Mouse (Mus musculus): ENCODE results near the gene Tnrc6a. TPM values are rescaled to one million over a fixed set of nuclear protein-coding genes. Genes with fewer than 3 reads are reported as not detected.

The Tnrc6a gene
- total RNA-seq, 4 experiments from 2014 or later, result 58.1 to 64.8 (median 60.8) TPM

DNA sequence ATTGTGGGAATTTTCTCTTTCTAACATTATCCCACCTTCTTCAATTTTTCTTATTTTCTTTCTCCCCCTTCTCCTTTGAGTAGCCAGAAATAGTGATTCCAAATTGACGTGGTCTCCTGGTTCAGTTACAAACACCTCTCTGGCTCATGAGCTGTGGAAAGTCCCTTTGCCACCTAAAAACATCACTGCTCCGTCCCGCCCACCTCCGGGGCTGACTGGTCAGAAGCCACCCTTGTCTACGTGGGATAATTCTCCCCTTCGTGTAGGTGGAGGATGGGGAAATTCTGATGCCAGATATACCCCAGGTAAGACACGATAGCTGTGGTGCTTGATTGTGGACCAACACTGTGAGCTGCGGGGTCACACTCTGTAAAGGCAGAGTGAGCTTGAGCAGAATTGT lies 66.1 kb downstream of the Tnrc6a start:
- DNase-seq (ENCODE audit: low spot score in 2 of 2), result no peak

DNA sequence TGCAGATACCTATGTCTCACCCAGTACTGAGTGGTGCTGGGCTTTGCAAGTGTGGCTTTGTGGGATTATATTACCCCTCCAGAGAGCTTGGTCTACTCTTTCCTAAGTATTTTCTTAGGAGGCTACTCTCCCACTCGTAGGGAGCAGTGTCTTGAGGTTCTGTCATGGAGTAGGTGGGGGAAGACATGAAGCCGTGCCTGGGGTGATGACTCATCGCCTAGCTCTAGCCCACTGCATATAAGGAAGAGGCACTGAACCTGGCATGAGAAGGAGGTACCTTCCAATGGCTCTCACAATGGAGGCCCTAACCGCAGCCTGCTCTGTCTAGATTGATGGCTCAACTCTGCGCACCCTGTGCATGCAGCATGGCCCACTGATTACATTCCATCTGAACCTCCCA lies 68.0 kb downstream of the Tnrc6a start:
- no peak for DNase-seq (ENCODE audit: low spot score in 2 of 2)

DNA sequence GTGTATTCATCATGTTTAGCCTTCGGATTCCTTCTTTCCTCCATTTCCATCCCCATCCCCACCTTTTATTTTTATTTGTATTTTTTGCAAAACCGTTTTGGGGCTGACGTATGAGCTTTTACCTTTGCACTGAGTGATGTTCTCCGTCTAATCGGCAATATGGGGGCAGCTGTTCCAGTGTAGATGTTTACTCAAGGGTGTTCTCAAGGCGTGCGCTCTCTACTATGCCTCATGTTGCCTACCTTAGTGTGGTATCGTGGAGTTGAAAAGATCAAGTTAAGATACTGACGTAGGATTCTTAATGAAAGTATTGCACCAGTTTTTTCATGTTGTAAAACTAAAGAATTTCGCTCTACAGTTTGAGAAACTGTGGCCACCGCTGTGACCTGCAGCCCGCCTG lies 69.5 kb downstream of the Tnrc6a start:
- no peak for DNase-seq (ENCODE audit: low spot score in 2 of 2)

DNA sequence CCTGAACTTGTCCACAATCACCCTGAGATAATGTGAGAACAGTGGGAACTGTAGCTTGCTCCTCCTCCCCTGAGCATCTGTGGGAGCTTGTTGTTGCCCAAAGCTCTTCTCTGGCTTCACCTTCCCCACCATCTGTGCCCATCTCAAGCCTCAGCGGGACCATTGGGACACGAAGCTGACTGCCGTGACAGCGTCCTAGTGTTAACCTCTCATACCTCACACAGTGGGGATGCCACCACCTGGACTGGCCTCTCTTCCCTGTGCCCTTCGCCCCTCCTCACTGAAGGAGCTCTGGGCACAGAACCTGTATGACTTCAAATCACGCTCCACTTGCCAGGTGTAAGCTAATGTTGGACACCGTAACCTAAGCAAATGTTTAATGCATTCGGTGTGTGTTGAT lies 71.0 kb downstream of the Tnrc6a start:
- DNase-seq (ENCODE audit: low spot score in 2 of 2), result no peak

DNA sequence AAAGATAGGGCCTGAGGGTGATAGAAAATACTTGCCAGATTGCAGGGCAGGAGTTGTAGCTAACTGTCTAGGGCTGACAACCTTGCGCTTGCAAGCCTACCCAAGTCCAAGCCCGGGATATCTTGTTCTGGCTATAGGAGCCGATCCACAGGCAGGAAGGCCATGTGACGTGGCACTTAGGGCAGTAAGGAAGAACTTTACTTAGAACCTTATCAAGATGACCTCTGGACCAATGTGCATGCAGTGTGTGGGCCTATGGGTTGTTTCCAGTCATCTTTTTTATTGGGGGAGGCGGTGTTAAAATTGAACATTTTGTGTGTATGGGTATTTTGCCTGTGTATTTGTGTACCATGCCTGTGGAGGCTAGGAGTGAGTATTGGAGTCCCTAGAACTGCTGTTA lies 72.7 kb downstream of the Tnrc6a start:
- no peak for DNase-seq (ENCODE audit: low spot score in 2 of 2)

DNA sequence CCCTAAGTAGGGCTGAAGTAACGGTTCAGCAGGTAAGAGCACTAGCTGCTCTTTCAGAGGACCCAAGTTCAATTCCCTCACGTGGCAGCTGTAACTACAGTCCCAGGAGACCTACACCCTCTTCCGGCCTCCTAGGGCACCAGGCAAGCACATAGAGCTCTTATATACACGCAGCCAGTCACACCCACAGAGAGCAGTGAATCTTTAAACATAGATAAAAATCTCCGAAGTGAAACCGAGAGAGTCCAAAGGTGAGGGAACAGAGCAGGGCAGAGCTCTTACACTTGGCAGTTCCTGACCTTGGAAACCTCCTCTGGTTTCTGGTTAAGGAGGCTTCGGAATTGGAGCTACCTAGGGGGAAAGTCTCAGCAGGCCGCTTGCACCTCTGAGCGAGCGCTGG lies 75.0 kb downstream of the Tnrc6a start:
- no peak for DNase-seq (ENCODE audit: low spot score in 2 of 2)

DNA sequence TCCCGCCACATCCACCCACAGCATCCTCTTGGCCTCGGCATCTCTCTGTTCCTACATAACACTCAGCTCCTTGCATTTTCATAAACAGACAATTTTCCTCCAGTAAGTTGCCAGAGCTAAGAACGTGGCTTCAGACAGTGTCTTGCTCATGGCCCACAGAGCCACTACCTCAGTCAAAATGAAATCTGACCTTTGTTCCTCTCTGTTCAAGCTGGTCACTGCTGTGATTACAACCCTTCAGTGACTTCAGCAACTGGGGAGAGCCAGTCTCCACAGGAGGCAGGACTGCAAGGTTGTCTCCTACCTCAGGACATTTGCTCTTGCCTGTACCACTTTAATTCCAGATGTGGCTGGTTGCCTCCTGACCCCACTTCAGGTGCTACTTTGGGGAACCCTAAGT lies 75.5 kb downstream of the Tnrc6a start:
- no peak for DNase-seq (ENCODE audit: low spot score in 2 of 2)

DNA sequence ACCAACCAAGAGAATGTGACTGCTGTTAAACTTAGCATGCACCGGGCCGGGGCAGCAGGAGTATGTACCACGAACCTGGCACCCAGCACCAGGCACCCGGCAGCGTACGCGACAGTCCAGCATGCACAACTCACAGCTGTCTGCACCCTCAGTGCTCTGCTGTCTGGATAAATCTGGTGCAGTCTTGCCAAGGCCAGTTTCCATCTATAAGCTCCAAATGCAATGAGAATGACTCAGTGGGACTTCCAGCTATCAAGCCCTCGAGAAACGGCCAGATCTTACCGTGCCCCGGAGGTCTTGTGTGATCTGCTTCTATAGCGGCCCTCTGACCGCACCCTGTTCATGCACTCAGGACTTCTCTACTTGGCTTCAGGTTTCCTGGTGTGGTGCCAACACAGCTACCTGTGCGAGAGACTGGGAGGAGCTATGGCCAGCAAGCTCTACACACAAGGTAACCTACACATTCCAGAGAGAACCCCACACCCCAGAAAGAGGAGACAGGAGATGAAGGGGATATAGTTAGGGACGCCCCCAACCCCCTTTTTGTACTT lies 76.0 kb downstream of the Tnrc6a start:
- DNase-seq (ENCODE audit: low spot score in 2 of 2), result no peak

DNA sequence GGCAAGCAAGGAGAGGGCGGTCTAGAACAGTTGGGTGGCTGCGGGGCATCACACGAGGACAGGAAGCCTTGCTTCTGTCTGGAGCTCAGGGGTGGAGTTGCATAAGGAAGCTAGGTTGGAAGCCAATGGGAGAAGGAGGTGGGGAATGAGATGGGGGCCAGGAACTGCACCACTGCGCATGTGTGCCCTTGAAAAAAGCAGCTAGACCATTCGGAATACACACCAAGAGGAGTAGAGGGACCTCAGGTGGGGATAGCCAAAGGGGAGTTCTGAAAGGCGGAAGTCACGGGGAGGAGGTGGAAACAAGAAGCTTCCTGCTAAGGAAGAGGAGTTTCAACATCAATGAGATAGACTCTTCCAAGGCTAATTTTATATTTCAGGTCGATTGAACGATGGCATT lies 77.0 kb downstream of the Tnrc6a start:
- DNase-seq (ENCODE audit: low spot score in 2 of 2), result no peak

DNA sequence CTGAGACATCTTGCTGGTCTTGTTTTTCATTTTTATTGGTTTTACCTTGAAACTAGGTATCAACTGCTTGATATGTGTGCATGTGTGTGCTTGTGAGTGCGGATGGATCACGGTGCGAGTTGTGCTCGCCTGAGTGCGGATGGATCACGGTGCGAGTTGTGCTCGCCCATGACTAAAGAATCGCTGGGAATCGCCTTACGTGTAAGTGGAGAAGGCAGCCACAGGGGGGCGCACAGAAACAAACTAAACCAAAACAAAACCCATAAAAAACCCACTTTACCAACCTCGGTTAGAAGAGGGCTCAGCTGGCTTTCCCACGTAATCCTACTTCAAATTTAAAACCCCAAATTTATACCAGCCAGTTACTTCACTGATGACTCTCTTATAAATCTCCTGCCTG lies 81.6 kb downstream of the Tnrc6a start:
- DNase-seq (ENCODE audit: low spot score in 2 of 2), result peak in 1 of 2 experiments; percentile 56

DNA sequence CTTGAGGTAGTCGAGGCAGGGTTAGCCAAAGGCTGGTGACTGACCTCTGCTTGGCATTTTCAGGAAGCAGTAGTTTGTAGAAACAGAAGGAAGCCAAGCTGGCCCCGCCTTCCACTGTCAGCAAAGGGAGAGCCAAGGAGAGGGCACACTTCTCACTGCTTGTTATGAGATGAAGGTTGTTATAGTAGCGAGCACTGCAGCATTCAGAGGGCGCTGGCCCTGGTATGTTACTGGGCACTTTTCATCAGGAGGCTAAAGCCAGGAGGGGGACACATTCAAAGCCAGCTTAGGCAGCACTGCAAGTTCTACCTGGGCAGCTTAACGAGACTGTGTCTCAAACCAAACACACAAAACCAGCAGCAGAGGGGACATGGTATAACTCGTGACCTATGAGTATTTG lies 83.9 kb downstream of the Tnrc6a start:
- DNase-seq (ENCODE audit: low spot score in 2 of 2), result no peak

DNA sequence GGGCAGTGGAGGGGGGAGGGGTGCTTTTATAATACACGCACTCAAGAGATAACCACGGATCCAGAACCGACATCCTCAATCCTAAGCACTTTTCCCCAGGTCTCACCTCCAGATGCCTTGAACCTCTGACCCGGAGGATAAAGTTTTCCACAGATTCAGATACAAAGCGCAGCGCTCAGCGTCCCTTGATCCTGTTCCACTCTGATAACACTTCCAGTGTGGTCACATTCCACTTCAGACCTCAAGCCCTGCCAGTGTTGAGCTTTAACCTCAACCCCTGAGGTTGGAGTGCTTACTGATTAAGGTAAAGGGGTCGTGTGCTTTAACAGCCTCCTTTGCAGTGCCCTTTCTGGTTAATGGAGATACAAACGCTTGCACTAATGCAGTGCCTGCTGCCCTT lies 86.2 kb downstream of the Tnrc6a start:
- no peak for DNase-seq (ENCODE audit: low spot score in 2 of 2)

DNA sequence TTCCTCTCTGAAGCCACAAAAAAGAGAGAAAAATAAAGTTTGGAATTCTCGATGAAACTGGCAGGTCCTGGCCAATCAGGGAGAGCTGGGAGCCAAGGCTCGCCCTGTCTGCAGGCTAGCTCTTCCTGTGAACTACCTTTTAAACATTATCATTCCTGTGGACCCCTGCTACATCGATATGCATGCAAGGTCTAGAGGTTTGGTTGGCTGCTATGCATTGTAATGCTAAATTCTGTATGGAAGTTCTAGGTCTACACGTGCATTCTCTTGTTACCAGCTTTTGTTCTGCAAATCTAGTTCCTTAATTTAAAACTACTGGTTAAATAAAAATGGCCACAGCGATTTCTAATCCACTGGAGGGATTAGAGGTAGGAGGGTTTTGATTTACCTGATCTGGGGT lies 87.8 kb downstream of the Tnrc6a start:
- DNase-seq (ENCODE audit: low spot score in 2 of 2), result no peak

DNA sequence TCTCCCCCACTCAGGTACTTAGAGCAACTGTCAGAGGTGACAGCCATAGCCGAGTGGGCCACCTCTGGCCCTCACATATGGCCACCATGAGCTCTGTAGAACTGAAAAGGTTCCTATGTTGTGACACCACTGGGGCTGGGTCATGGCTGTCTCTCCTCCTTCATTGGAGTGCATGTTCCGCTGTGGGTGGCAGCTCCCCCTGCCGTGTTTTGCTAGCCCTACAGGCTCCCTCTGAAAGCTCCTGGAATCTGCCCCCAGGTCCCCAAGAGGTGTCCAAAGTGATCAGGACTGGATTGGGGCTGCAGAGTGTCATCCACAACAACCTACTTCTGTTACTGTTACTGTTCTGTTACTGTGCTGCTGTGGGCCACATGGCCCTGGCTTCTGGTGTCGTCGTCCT lies 88.6 kb downstream of the Tnrc6a start:
- DNase-seq (ENCODE audit: low spot score in 2 of 2), result no peak

DNA sequence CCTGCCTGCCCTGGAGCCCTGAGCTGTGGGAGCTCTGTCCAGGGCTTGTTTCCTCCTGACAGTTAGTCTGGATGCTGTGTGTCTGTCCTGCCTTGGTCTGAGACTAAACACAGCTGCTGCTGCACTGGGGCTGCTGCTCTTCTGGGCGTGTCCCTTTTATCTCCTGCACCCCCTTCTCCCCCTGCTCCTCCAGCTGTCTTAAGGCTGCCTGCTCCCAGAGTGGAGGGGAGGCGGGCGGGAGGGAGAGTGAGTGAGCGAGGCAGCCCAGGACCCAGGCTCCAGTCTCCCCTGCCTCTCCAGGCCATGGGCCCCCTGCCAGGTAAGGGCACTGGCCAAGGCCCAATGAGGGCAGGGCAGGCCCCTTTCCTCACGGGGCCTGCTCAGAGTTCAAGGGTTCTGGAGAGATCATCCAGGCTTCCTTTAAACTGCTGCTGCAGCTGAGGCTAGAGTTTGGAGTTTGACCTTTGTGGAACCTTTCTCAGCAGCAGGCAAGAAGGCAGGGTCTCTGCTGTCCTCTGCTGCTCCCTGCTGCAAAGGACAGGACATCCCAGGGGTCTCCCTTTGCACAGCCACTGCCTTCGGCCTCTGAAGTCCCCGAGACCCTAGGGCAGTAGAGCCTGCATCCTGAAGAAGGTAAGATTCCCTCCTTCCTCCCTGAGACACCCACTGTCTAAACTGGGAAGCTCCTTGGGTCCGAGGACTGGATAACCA lies 90.8 kb downstream of the Tnrc6a start, which contains the start of gene Slc5a11:
Slc5a11 (plus strand) TSS at position 416 of the 711 bp plus-strand sequence.
- DNase-seq (ENCODE audit: low spot score in 2 of 2), result no peak

DNA sequence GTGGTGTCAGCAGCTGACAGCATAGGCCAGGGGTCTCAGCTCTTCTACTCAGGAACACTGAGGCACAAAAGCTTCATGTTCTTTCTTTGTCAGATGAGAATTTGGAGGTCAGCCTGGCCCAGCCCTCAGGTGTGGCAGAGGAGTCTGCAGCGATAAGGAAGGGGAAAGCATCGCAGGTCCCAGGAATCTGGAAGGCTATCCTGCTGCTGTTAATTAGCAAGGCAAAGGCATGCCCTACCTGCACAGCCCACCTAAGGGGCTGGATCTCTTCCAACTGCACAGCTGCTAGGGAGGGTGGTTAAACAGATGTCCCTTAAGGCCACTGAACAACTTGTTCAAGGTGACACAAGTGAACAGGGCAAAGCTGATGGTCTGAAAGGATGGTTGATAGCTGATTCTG lies 91.5 kb downstream of the Tnrc6a start:
- no peak for DNase-seq (ENCODE audit: low spot score in 2 of 2)

DNA sequence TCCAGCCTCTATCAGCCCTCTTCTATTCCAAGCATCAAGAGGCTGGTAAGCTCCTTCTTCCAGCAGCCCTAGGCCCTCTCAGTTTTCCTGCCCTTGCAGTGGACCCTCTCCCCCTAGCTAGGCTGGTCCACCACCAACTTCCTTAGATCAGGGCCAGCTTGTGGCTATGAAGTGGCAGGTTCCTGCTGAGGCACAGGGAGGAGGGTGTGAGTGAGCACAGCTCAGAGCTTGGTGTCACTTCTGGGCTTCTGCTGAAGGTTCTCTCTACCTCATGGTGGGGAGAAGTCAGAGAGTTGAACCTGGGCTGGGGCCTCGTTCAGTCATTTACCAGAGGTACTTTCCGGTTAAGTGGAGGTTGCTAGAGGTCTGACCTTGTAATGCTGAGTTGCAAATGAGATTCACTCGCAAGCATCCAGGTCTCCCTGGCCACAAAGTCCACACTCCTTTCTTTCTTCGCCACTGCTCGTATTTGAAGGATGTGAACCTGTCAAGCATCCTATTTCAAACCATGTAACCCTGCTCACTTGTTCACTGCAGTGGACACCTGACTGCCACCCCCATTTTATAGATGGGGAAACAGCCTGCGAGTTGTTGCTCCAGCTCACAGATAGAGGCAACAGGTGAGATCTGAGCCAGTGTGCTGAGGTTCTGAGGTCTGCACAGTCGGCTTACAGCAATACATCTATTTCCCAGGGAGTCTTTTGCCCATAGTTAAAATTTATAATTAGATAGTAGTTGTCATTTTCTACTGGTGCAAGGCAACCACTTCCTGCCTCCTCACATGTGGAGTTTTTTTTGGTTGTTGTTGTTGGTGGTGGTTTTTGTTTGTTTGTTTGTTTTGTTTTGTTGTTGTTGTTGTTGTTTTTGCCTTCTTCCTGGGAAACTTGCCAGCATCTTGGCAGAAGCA lies 94.0 kb downstream of the Tnrc6a start:
- no peak for DNase-seq (ENCODE audit: low spot score in 2 of 2)

DNA sequence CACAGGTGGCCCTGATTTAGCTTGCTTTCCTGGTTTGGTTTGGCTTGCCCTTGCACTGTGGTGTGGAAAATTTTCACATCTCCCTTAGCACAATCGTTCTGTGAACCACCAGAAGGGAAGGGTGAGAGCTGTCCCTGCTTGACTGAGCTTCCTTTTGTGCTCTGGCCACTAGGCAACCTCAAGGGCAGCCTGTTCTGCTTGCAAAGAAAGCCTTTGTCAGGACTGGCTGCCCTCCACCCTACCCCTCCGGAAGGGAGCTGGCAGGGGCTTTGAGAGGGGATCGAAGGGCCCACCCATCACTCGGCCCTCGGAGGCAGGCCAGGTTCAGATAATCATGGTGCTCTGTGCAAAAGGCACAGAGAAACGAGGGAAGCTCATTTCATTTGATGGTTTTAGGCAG lies 94.9 kb downstream of the Tnrc6a start:
- peak; percentile 47 to 68 for DNase-seq (ENCODE audit: low spot score in 2 of 2)

DNA sequence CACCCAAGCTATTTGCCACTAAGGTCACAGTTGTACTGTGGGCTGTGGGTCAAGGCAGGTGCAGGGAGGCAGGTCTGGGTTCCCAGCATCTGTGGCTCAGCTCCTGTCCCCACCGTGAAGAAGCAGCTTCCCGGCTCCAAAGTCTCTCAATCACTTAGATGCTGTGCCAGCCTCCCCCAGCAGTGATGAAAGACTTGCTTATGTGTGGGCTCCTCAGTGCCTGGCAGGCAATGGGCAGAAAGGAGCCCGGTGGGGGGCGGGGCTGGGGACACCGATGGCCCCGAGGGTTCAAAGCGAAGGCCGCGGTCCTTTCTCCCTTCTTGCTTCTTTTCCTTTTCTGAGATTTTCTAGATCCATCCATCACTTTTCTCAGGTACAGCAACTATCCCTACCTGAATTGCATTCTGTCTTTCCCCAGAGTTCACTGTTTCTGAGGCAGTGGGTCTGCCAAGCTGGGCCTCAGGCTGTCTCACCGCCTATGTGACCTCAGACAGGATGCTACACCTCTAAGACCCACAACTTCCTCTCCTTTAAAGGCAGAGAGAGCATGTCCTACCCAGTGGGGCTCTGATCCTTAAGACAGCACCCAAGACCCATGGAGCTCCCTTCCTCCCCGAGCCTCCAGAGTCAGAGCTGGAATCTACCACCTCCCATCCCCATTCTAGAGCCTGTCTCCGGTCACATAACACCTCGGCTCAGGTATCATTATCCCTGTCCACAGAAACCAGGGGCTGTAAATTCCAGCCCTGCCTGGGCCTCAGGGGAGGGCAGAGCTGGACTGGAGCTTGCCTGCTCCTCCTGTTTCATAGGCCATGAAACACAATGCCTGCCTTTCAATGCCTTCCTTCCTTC lies 96.3 kb downstream of the Tnrc6a start:
- DNase-seq (ENCODE audit: low spot score in 2 of 2), result peak in 1 of 2 experiments; percentile 33

DNA sequence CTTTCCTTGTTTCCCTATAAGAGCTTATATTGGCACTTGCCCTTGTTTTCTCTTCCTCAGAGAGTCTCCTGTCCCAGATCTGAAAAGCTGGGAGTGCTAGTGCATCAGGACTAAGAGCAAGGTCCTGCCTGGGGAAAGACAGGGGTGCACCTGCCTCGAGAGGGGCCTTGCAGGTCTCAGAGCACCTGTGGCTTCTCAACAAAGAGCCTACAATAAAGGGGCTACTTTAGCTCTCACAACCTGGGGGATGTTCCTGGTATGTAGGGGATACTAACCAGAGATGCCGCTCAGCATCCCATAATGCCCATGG lies 96.9 kb downstream of the Tnrc6a start:
- no peak for DNase-seq (ENCODE audit: low spot score in 2 of 2)

DNA sequence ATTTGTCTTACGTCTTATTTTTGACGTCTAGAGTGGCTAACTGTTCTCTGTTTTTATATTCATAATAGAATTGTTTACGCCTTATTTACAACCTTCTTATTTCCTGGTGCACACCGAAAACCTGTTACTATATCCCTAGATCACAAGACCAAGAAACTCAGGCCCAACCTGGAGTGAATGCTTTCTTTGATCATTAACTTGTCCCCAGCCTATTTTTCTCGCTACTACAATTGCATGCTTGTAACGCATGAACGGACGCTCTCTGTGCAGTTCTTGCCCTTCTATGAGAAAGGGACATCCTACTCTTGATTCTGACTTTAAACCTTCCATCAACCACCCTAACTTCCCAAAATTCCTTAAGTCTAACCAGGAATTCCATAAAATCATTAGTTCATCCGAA lies 100.4 kb downstream of the Tnrc6a start:
- DNase-seq (ENCODE audit: low spot score in 2 of 2), result no peak

DNA sequence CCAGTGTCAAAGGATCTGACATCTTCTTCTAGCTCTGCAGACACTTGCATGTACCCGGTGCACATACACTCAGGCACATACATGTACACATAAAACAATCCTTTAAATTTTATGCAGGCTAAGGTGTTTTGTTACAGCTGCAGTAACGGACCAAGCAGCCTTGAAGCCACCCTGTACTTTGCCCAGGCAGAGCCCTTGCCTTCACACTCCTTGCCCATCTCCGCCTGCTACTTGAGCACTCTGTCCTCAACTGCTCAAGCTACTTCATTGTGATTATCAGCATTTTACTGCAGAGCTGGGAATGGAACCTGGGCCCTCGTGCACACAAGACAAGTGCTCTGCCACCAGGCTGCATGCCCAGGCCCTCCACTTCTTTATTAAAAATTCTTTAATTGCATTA lies 101.5 kb downstream of the Tnrc6a start:
- no peak for DNase-seq (ENCODE audit: low spot score in 2 of 2)
